Mouse (Mus musculus) heart, embryonic 14.5 days (tissue): ENCODE results near the gene Olfr463. TPM values are rescaled to one million over a fixed set of nuclear protein-coding genes. Genes with fewer than 3 reads are reported as not detected.

ENCODE experiments used
- ATAC-seq: fragments of 200-750 bp; cut with Nextera tagmentation; 2 replicates; pipeline ENCODE4 v1.8.0; 2017; ENCODE audit warnings: low read depth, moderate TSS enrichment; ENCODE audit not compliant: insufficient number of reproducible peaks, insufficient read depth, low FRiP score
- H3K27ac ChIP-seq, 2 experiments: fragments of 200-500 bp in 1 of 2; fragments of 300-500 bp in 1 of 2; sonication (generic) in 1 of 2; replicated peaks in 1 of 2; 2 replicates each; pipeline ENCODE4 v1.5.1; 2012 to 2014; ENCODE audit warnings: low read depth in 2 of 2, low read length in 2 of 2, control low read depth in 1 of 2, mild to moderate bottlenecking in 1 of 2, mixed read lengths in 1 of 2; ENCODE audit not compliant: control insufficient read depth in 1 of 2, insufficient read depth in 1 of 2
- H3K27me3 ChIP-seq: fragments of 300-500 bp; sonication (generic); 2 replicates; pipeline ENCODE4 v1.6.1; 2014; ENCODE audit warnings: mild to moderate bottlenecking, low read length, control low read depth; ENCODE audit not compliant: control insufficient read depth, insufficient read depth
- H3K36me3 ChIP-seq: fragments of 300-500 bp; sonication (generic); 2 replicates; pipeline ENCODE4 v1.6.1; 2014; ENCODE audit warnings: mild to moderate bottlenecking, control low read depth, low read length, mixed read lengths; ENCODE audit not compliant: control insufficient read depth, insufficient read depth
- H3K4me1 ChIP-seq, 2 experiments: fragments of 200-500 bp in 1 of 2; fragments of 300-500 bp in 1 of 2; sonication (generic) in 1 of 2; 2 replicates each; pipeline ENCODE4 v1.6.1; 2012 to 2014; ENCODE audit warnings: low read length in 2 of 2, control low read depth in 1 of 2, mixed read lengths in 1 of 2; ENCODE audit not compliant: control insufficient read depth in 2 of 2, insufficient read depth in 2 of 2
- H3K4me2 ChIP-seq: fragments of 300-500 bp; sonication (generic); 2 replicates; pipeline ENCODE4 v1.6.1; 2014; ENCODE audit warnings: mild to moderate bottlenecking, low read length
- H3K4me3 ChIP-seq, 2 experiments: fragments of 200-500 bp in 1 of 2; fragments of 300-500 bp in 1 of 2; sonication (generic) in 1 of 2; 2 replicates each; pipeline ENCODE4 v1.5.1; 2012 to 2014; ENCODE audit warnings: low read length in 2 of 2, mild to moderate bottlenecking in 2 of 2, control low read depth in 1 of 2, low read depth in 1 of 2, moderate library complexity in 1 of 2; ENCODE audit not compliant: control insufficient read depth in 1 of 2, insufficient read depth in 1 of 2
- H3K9ac ChIP-seq: fragments of 300-500 bp; sonication (generic); 2 replicates; pipeline ENCODE4 v1.6.1; 2014; ENCODE audit warnings: mild to moderate bottlenecking, low read length
- H3K9me3 ChIP-seq: fragments of 300-500 bp; sonication (generic); 2 replicates; pipeline ENCODE4 v1.6.1; 2016; ENCODE audit warnings: low read length, control low read depth; ENCODE audit not compliant: control insufficient read depth
- WGBS: fragments of 180-500 bp; shearing (Covaris S2); extraction: QIAGEN DNeasy Blood & Tissue Kit; methylation state at CpG from one replicate; pipeline ENCODE4 v1.1.7; 2014; 5-methylcytosine and 5-hydroxymethylcytosine counted together
- polyA plus RNA-seq: library from polyadenylated mRNA; unstranded; fragments of >200 nt; fragmentation: Nextera tagmentation; extraction: Ambion mirVana; gene quantifications from 2 replicates; pipeline ENCODE4 v1.2.1, GENCODE M21; 2014

Gene Olfr463
- polyA plus RNA-seq, 1 experiment from 2014 or later, result not detected

GRCm38 (mm10) chr11:87892168-87892567, 5.0 kb downstream of the Olfr463 start, which contains the start of gene Olfr462:
TSS of gene Olfr462 (minus strand) at chr11:87892268.
- Histone ChIP-seq H3K36me3 (no peaks in the 10 kb centered on the region), H3K4me1 (no peaks in the 10 kb centered on the region), H3K27ac (no peak within 1 kb of the TSS), H3K9me3 (no peaks in the 10 kb centered on the region), H3K9ac (no peak within 1 kb of the TSS), H3K4me2 (no peak within 1 kb of the TSS), H3K27me3 (0 out of 2 replicates have a peak, but pooled peaks cover 5% of the 10 kb centered on the region), H3K4me3 (no peak within 1 kb of the TSS)
- 79% methylated on average over 6 of the region's 6 CpGs for WGBS
- ATAC-seq, result no peak

- peaks cover 7% of the 10 kb centered on the region for H3K27me3 ChIP-seq
- H3K36me3 ChIP-seq, result no peaks in the 10 kb centered on the region
- no peak overlapping the region for H3K4me2 ChIP-seq
- H3K4me1 ChIP-seq, result no peaks in the 10 kb centered on the region
- no peak overlapping the region for H3K4me3 ChIP-seq
- WGBS, result 74% methylated on average over 5 of the region's 5 CpGs
- H3K9ac ChIP-seq, result no peak overlapping the region
- 0 out of 2 replicates have a peak, but pooled peaks cover 2% of the 10 kb centered on the region for H3K9me3 ChIP-seq
- no peak overlapping the region for H3K27ac ChIP-seq
- ATAC-seq, result no peak
These were observed 12.3 kb downstream of the Olfr463 start for GRCm38 (mm10) chr11:87884856-87885255.

GRCm38 (mm10) chr11:87883493-87883892, 13.7 kb downstream of the Olfr463 start:
- no peak overlapping the region for H3K4me3 ChIP-seq
- no peaks in the 10 kb centered on the region for H3K4me1 ChIP-seq
- 0 out of 2 replicates have a peak, but pooled peaks cover 2% of the 10 kb centered on the region for H3K9me3 ChIP-seq
- H3K9ac ChIP-seq, result no peak overlapping the region
- WGBS, result 39% methylated on average over 5 of the region's 5 CpGs
- H3K27ac ChIP-seq, result no peak overlapping the region
- no peaks in the 10 kb centered on the region for H3K36me3 ChIP-seq
- ATAC-seq, result no peak
- peaks cover 7% of the 10 kb centered on the region for H3K27me3 ChIP-seq
- H3K4me2 ChIP-seq, result no peak overlapping the region

- H3K4me2 ChIP-seq, result no peak overlapping the region
- H3K9me3 ChIP-seq, result 0 out of 2 replicates have a peak, but pooled peaks cover 2% of the 10 kb centered on the region
- H3K27ac ChIP-seq, result no peak overlapping the region
- no peak overlapping the region for H3K4me3 ChIP-seq
- H3K9ac ChIP-seq, result no peak overlapping the region
- H3K27me3 ChIP-seq, result peaks cover 7% of the 10 kb centered on the region
- no peak for ATAC-seq
- no peaks in the 10 kb centered on the region for H3K4me1 ChIP-seq
- H3K36me3 ChIP-seq, result no peaks in the 10 kb centered on the region
- 51% methylated on average over 4 of the region's 4 CpGs for WGBS
These were observed 15.5 kb downstream of the Olfr463 start for GRCm38 (mm10) chr11:87881714-87882113.

GRCm38 (mm10) chr11:87879826-87880225, 17.4 kb downstream of the Olfr463 start:
- no peak overlapping the region for H3K4me2 ChIP-seq
- H3K36me3 ChIP-seq, result no peaks in the 10 kb centered on the region
- H3K4me1 ChIP-seq, result no peaks in the 10 kb centered on the region
- H3K9ac ChIP-seq, result no peak overlapping the region
- WGBS, result 88% methylated on average over 9 of the region's 9 CpGs
- H3K27me3 ChIP-seq, result peaks cover 3% of the 10 kb centered on the region; the same call in 1 of the 2 replicates
- no peak for ATAC-seq
- no peak overlapping the region for H3K4me3 ChIP-seq
- H3K27ac ChIP-seq, result no peak overlapping the region
- H3K9me3 ChIP-seq, result 0 out of 2 replicates have a peak, but pooled peaks cover 2% of the 10 kb centered on the region

GRCm38 (mm10) chr11:87875436-87875835, 21.8 kb downstream of the Olfr463 start, which contains the start of gene Epx:
TSS of gene Epx (minus strand) at chr11:87875536.
- WGBS, result 78% methylated on average over 6 of the region's 6 CpGs

GRCm38 (mm10) chr11:87871766-87872165, 25.4 kb downstream of the Olfr463 start:
- H3K4me1 ChIP-seq, result no peaks in the 10 kb centered on the region
- H3K36me3 ChIP-seq, result no peaks in the 10 kb centered on the region
- no peak overlapping the region for H3K9ac ChIP-seq
- peaks cover 6% of the 10 kb centered on the region; the same call in 1 of the 2 replicates for H3K27me3 ChIP-seq
- 34% methylated on average over 8 of the region's 8 CpGs for WGBS
- H3K4me3 ChIP-seq, result no peak overlapping the region
- ATAC-seq, result no peak
- H3K27ac ChIP-seq, result no peak overlapping the region
- no peak overlapping the region for H3K4me2 ChIP-seq
- no peaks in the 10 kb centered on the region for H3K9me3 ChIP-seq

More at GRCm38 (mm10) chr11:87875436-87875835, 21.8 kb downstream of the Olfr463 start, which contains the start of gene Epx:
- H3K4me3 ChIP-seq, result no peak within 1 kb of the TSS
- H3K36me3 ChIP-seq, result no peaks in the 10 kb centered on the region
- H3K4me1 ChIP-seq, result no peaks in the 10 kb centered on the region
- H3K9me3 ChIP-seq, result no peaks in the 10 kb centered on the region
- H3K27me3 ChIP-seq, result peaks cover 6% of the 10 kb centered on the region; the same call in 1 of the 2 replicates
- no peak within 1 kb of the TSS for H3K27ac ChIP-seq
- H3K9ac ChIP-seq, result no peak within 1 kb of the TSS
- H3K4me2 ChIP-seq, result no peak within 1 kb of the TSS
- ATAC-seq, result no peak

- ATAC-seq, result no peak
- no peak overlapping the region for H3K4me2 ChIP-seq
- WGBS, result 63% methylated on average over 2 of the region's 2 CpGs
- peaks cover 6% of the 10 kb centered on the region; the same call in 1 of the 2 replicates for H3K27me3 ChIP-seq
- H3K36me3 ChIP-seq, result no peaks in the 10 kb centered on the region
- no peaks in the 10 kb centered on the region for H3K9me3 ChIP-seq
- no peaks in the 10 kb centered on the region for H3K4me1 ChIP-seq
- H3K4me3 ChIP-seq, result no peak overlapping the region
- no peak overlapping the region for H3K27ac ChIP-seq
- H3K9ac ChIP-seq, result no peak overlapping the region
These were observed 27.1 kb downstream of the Olfr463 start for GRCm38 (mm10) chr11:87870096-87870495.
